Mouse (Mus musculus) testis, postnatal 10 days (tissue): ENCODE measurements around the gene Gm20379.

Source experiments
- DNase-seq: peaks from one replicate; pipeline ENCODE4 v3.0.0; 2021; ENCODE audit warnings: low spot score

The Gm20379 gene

DNA sequence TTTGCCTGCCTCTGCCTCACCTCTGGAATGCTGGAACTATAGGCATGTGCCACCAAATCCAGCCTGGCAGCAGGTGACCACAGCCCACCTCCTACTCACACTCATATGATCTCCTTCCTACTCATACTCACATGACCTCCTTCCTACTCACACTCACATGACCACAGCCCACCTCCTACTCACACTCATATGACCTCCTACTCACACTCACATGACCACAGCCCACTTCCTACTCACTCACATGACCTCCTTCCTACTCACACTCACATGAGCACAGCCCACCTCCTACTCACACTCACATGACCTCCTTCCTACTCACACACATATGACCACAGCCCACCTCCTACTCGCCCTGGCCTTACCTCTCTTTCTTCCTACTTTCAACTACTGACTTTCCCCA, 31.1 kb downstream of the Gm20379 start:
- no peak for DNase-seq

DNA sequence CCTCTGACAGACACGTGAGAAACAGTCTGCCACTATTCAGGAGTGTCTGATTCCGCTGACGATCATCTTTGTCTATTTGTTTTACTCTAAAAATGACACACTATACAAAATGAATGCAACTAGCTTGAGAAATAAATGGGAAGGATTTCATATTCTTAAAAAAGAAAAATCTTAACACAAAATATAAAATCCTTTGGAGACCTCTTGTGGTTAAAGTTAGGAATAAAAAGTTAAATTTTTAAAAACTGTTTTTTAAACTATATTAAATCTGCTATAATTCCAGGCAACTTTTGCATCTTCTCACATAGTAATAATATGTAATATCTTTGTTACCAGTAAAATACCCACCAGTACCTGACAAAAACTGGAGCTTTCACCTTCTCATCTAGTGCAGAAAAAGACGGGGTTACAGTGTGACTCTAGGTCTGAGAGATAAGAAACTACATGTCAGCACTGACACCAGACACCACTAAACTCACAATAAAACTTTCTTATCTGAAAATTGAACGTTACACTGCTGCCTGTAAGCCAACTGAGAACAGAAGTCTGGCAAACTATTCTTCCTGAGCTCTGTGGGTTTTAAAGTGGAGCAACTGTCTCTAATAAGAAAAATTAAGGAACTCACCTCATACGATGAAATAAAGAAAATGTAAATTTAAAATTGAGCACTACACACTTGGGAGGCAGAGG, 32.1 kb downstream of the Gm20379 start:
- no peak for DNase-seq

DNA sequence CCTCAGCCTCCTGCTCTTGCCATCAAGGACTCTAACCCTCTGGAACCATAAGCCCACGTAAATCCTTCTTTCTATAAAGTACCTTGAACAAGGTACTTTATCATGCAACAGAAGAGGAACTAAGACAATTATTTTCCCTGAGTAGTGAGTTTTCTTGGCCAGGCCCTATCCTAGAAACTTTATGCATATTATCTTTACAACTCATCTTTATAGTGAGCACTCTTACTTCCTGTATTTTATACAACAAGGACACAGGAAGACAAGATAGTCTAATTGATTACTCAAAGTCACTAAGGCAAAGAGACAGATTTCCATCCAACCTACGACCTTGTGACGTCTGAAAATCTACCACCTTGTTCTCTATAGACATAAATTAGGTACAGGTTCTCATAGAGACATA, 34.0 kb downstream of the Gm20379 start:
- no peak for DNase-seq

DNA sequence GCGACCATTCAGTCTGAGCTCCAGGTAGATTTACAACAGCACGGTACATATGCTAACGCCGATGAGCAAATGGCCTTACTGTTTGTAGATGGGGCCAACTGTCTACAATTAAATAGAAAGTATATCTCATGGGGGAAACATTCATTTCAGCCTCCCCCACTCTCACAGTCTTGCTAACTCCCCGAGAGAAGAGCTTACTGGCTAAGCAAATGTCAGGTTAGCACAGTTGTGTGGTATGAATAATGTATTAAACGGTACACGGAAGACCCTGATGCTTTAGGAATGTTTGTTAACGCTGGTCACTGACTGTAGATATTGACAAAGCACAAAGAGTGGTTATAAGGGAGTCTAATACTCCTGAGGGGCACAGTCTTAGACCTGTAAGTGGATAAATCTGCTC, 38.3 kb downstream of the Gm20379 start:
- DNase-seq = no peak

DNA sequence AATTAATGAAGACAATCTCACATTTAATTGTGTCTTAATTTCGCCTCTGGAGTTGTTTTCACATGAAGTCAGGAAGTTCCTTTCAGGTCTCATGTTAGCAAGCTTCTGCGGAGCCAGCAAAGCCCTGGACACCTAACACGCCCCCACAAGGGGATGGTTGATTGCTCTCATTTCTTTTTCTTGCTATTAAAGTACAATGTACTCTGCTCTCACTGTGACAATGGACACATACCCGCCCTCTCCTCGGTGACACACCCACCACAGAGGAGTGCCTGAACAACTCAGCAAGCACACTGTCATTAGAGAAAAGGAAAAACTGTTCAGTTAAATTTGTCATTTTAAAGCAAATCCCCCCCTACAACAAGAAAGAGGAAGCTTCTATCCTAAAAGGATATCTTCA, 40.6 kb downstream of the Gm20379 start:
- no peak for DNase-seq

DNA sequence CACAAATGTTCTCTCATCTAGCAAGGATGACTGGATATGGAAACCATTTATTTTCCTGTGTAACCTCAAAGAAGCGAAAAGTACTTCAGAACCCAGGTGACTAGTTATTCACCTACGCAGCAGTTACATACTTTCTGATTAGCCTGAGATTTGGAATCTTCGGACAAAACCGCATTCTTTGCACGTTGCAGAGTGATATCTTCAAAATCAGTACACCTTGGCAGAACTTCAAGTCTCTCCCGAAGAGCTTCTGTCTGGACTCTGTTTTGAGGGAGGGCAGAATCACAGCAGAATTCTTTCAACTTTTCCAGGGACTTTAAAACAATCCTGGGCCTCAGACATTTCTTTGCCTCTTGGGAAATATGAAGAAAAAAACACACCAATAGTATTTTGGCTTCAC, 45.3 kb downstream of the Gm20379 start:
- DNase-seq = no peak

DNA sequence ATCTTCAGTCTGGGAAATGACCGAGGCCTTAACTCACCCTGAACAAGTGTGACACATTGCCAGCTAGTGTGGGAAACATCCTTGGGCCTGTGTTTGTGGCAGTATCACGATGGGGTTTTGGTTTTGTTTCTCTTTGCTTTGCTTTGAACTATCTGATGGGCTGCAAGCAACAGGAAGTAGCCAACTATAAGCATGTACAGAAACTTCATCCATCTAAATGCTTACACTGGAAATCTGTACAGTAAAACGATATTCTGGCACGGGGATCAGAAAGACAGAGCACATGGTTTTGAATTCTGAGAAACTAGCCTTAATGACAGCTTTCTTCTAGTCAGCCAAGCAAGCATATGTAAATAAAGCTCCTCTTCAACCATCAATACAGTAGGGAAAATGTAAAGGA, 48.2 kb downstream of the Gm20379 start:
- DNase-seq = no peak

DNA sequence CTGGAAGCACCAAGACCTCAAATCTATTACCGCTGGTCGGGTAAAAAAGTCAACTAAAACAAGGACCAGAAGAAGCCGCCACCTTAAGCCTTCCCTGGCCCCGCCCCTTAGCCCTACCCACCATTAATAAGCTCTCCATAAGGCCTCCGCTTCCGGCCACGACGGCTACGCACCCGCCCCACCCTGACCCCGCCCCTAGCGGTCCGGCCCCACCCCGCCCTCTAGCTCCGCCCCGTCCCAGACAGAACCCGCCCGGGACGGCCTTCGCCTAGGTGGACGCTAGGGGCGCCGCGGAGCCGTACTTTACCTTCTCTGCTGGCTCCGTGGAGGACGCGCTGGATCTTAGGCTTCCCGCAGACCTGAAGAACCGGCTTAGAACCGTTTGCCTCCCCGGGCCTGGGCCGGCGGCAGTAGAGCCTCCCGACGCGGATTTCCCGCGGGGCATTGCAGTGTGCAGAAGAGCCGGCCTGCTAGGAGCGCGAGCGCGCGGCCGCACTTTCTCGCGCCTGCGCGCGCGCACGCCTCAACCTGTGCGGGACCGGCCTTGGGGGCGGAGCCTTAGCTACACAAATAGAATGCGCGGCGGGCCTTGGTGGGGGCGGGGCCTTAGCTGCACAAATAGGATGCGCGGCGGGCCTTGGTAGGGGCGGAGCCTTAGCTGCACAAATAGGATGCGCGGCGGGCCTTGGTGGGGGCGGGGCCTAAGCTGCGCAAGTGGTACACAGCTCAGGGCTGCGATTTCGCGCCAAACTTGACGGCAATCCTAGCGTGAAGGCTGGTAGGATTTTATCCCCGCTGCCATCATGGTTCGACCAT, 48.9 kb downstream of the Gm20379 start, which contains the start of the genes Dhfr and Msh3:
Dhfr (plus strand) TSS at position 271 of the 816 bp plus-strand sequence.
Msh3 (minus strand) TSS at position 548 of the 816 bp plus-strand sequence.
- DNase-seq = peak; percentile 98

DNA sequence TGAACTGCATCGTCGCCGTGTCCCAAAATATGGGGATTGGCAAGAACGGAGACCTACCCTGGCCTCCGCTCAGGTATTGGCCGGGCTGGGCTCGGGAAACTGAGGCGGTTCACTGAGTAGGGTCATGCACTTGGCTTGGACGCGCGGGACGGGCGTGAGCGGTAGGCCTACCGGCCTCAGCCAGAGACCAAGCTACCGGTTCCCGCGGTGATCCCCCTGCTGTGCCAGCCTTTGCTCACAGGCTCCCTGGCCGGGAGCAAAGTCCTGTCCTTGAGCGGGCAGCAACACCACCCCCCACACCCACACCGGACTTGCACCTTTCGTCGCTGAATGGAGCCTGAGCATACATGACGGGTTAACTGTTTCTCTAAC, 49.5 kb downstream of the Gm20379 start:
- DNase-seq = no peak

DNA sequence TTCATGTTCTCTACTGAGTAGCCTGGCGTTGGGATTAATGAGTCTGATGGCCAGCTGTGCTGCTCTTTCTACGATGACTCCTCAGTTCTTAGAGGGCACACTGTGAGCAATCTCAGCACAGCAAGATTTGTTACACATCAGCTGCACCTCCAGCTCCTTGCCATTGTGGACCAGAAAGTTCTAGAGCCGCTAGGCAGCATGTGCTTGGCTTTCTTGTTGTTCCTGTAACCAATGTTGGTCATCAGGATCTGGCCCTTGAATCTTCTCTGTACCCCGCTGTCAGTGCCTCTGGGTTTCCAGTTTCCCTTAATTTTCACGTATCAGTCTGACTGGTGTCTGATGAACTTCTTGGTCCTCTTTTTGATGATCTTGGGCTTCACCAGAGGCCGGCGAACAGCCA, 50.6 kb downstream of the Gm20379 start:
- DNase-seq = no peak
